In the genomic region with DNA sequence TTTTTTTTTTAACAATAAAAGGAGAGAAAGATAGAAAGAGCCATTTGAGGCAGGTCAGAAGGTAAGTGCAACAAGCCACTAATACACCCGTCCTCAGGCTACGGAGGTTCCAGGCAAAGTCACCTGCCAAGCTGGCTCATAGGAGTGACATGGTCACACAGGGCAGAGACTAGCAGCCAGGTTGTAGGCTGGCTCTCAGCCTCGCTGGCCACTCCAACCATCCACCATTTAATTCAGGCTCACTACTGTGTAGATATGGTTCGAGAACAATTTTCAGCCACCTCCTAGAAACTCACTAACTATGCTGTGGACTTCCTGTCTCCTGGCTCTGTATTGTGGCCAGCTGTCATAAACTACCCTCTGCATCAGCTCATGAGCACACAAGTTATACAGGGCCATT, we compare ENCODE assay signal across 23 mouse cellular contexts.
DNase-seq lines count a peak whose midpoint lies in the region; ATAC-seq and TF ChIP-seq lines count a peak whose summit lies in the region.
"Had no signal": no experiment of that assay in that cellular context is flagged by ENCODE, and none has a peak within 500 bp of the region (broad histone marks: within the 10 kb centered on the region; RNA-seq: fewer than 3 reads in every experiment).

No protein-coding gene starts in this region.

- TF ChIP-seq CTCF in layer of hippocampus, adult 2 months (conservative IDR thresholded peaks at IDR 0.05) = no peak

- H3K27me3 ChIP-seq in heart, embryonic 11.5 days (ENCODE audit: control insufficient read depth, insufficient read depth, low read length) = no peaks in the 10 kb centered on the region
- no peaks in the 10 kb centered on the region for H3K27me3 ChIP-seq in heart, embryonic 16.5 days (ENCODE audit: control insufficient read depth, insufficient read depth, low read length)
- no peaks in the 10 kb centered on the region for H3K27me3 ChIP-seq in heart, embryonic 10.5 days (ENCODE audit: insufficient read depth, poor library complexity, severe bottlenecking)
- H3K27me3 ChIP-seq in liver, embryonic 13.5 days = no peaks in the 10 kb centered on the region
- H3K27me3 ChIP-seq in liver, embryonic 12.5 days (replicated peaks) = no peaks in the 10 kb centered on the region
- H3K27me3 ChIP-seq in stomach, embryonic 14.5 days (ENCODE audit: control insufficient read depth, insufficient read depth, low read length) = no peaks in the 10 kb centered on the region
- H3K27me3 ChIP-seq: forebrain, embryonic 13.5 days; limb, embryonic 15.5 days had no signal

- H3K27ac ChIP-seq in heart, embryonic 11.5 days (ENCODE audit: low read depth, low read length) = peak overlapping the region; percentile 22; the same call in 1 of the 2 replicates
- H3K27ac ChIP-seq in heart, embryonic 16.5 days (ENCODE audit: low read length) = peak overlapping the region; percentile 66
- no peak overlapping the region; the same call in 1 of the 2 replicates for H3K27ac ChIP-seq in heart, embryonic 10.5 days
- peak overlapping the region; percentile 14; the same call in 1 of the 2 replicates for H3K27ac ChIP-seq in liver, embryonic 13.5 days
- H3K27ac ChIP-seq in liver, embryonic 12.5 days = no peak overlapping the region
- peak overlapping the region; percentile 55; the same call in 1 of the 2 replicates for H3K27ac ChIP-seq in stomach, embryonic 14.5 days (ENCODE audit: low read length)
- H3K27ac ChIP-seq in layer of hippocampus, adult 2 months = no peak overlapping the region
- H3K27ac ChIP-seq: forebrain, embryonic 13.5 days; hindbrain, embryonic 14.5 days; kidney, postnatal 0 days; limb, embryonic 10.5 days; limb, embryonic 15.5 days had no signal

- no peaks in the 10 kb centered on the region for H3K9me3 ChIP-seq in heart, embryonic 11.5 days (replicated peaks; ENCODE audit: control insufficient read depth, low read length)
- no peaks in the 10 kb centered on the region for H3K9me3 ChIP-seq in heart, embryonic 16.5 days (replicated peaks; ENCODE audit: control insufficient read depth, low read length)
- no peaks in the 10 kb centered on the region for H3K9me3 ChIP-seq in heart, embryonic 10.5 days
- no peaks in the 10 kb centered on the region for H3K9me3 ChIP-seq in liver, embryonic 13.5 days (replicated peaks)
- no peaks in the 10 kb centered on the region for H3K9me3 ChIP-seq in liver, embryonic 12.5 days (replicated peaks)
- H3K9me3 ChIP-seq in stomach, embryonic 14.5 days (ENCODE audit: control insufficient read depth, low read depth, low read length) = no peaks in the 10 kb centered on the region
- H3K9me3 ChIP-seq: forebrain, embryonic 13.5 days; limb, embryonic 10.5 days; limb, embryonic 15.5 days had no signal

- 75% methylated on average over 4 of the region's 4 CpGs for WGBS in heart, embryonic 11.5 days (ENCODE audit: insufficient replicate concordance)
- WGBS in heart, embryonic 16.5 days = 73% methylated on average over 4 of the region's 4 CpGs
- 86% methylated on average over 4 of the region's 4 CpGs for WGBS in heart, embryonic 10.5 days
- 66% methylated on average over 4 of the region's 4 CpGs for WGBS in liver, embryonic 13.5 days (ENCODE audit: insufficient replicate concordance)
- WGBS in liver, embryonic 12.5 days (ENCODE audit: insufficient replicate concordance) = 81% methylated on average over 4 of the region's 4 CpGs
- 84% methylated on average over 4 of the region's 4 CpGs for WGBS in stomach, embryonic 14.5 days

- no peak overlapping the region for H3K4me3 ChIP-seq in heart, embryonic 11.5 days (ENCODE audit: low read depth, low read length)
- H3K4me3 ChIP-seq in heart, embryonic 16.5 days (ENCODE audit: low read length) = no peak overlapping the region
- H3K4me3 ChIP-seq in heart, embryonic 10.5 days = no peak overlapping the region
- no peak overlapping the region for H3K4me3 ChIP-seq in liver, embryonic 13.5 days (replicated peaks)
- H3K4me3 ChIP-seq in liver, embryonic 12.5 days = no peak overlapping the region
- no peak overlapping the region for H3K4me3 ChIP-seq in stomach, embryonic 14.5 days (ENCODE audit: low read depth, low read length)
- H3K4me3 ChIP-seq in layer of hippocampus, adult 2 months = no peak overlapping the region
- H3K4me3 ChIP-seq: forebrain, embryonic 13.5 days; limb, embryonic 10.5 days; limb, embryonic 15.5 days had no signal

- DNase-seq in heart, postnatal 4 days = no peak
- no peak for DNase-seq in heart, embryonic 10.5 days (ENCODE audit: low spot score)
- no peak for DNase-seq in liver, embryonic 13.5 days
- DNase-seq in layer of hippocampus, adult 2 months (ENCODE audit: low spot score in 2 of 2) = no peak
- DNase-seq: adrenal gland, postnatal 14 days; cerebellum, adult 11 months; cerebellum, adult 9-10 months; cerebellum, postnatal 36 days; gastrocnemius, postnatal 14 days; kidney, postnatal 4 days; layer of hippocampus, postnatal 36 days; midbrain, embryonic 14.5 days had no signal

- peaks cover 12% of the 10 kb centered on the region for H3K4me1 ChIP-seq in heart, embryonic 11.5 days (ENCODE audit: control insufficient read depth, insufficient read depth, low read length)
- H3K4me1 ChIP-seq in heart, embryonic 16.5 days (ENCODE audit: control insufficient read depth, insufficient read depth, low read length) = peaks cover 21% of the 10 kb centered on the region
- H3K4me1 ChIP-seq in heart, embryonic 10.5 days = peaks cover 25% of the 10 kb centered on the region
- H3K4me1 ChIP-seq in liver, embryonic 13.5 days (replicated peaks) = peaks cover 21% of the 10 kb centered on the region
- peaks cover 18% of the 10 kb centered on the region for H3K4me1 ChIP-seq in liver, embryonic 12.5 days
- no peaks in the 10 kb centered on the region for H3K4me1 ChIP-seq in stomach, embryonic 14.5 days (ENCODE audit: control insufficient read depth, insufficient read depth, low read length)
- H3K4me1 ChIP-seq: forebrain, embryonic 13.5 days had no signal

- ATAC-seq in heart, embryonic 11.5 days (replicated peaks; ENCODE audit: insufficient number of reproducible peaks, low FRiP score, low TSS enrichment) = no peak
- no peak for ATAC-seq in heart, embryonic 16.5 days (replicated peaks; ENCODE audit: extremely low read depth, insufficient read depth, low FRiP score)
- ATAC-seq in liver, embryonic 13.5 days (ENCODE audit: low read depth) = no peak
- no peak for ATAC-seq in liver, embryonic 12.5 days
- no peak for ATAC-seq in stomach, embryonic 14.5 days (ENCODE audit: insufficient number of reproducible peaks, insufficient read depth, low FRiP score, low read depth)
- ATAC-seq: forebrain, embryonic 13.5 days; intestine, postnatal 0 days; lung, postnatal 0 days had no signal

- no peak overlapping the region for H3K4me2 ChIP-seq in heart, embryonic 11.5 days
- no peak overlapping the region for H3K4me2 ChIP-seq in heart, embryonic 16.5 days (ENCODE audit: low read depth, low read length)
- no peak overlapping the region for H3K4me2 ChIP-seq in liver, embryonic 13.5 days
- H3K4me2 ChIP-seq in liver, embryonic 12.5 days = no peak overlapping the region
- no peak overlapping the region for H3K4me2 ChIP-seq in stomach, embryonic 14.5 days (replicated peaks; ENCODE audit: low read depth, low read length)
- H3K4me2 ChIP-seq: forebrain, embryonic 13.5 days; hindbrain, embryonic 14.5 days; limb, embryonic 15.5 days had no signal

- no peaks in the 10 kb centered on the region for H3K36me3 ChIP-seq in heart, embryonic 11.5 days (ENCODE audit: control insufficient read depth, insufficient read depth, low read length)
- H3K36me3 ChIP-seq in heart, embryonic 16.5 days (ENCODE audit: control insufficient read depth, insufficient read depth) = no peaks in the 10 kb centered on the region
- no peaks in the 10 kb centered on the region for H3K36me3 ChIP-seq in heart, embryonic 10.5 days
- no peaks in the 10 kb centered on the region for H3K36me3 ChIP-seq in liver, embryonic 13.5 days
- no peaks in the 10 kb centered on the region for H3K36me3 ChIP-seq in liver, embryonic 12.5 days
- H3K36me3 ChIP-seq in stomach, embryonic 14.5 days (ENCODE audit: control insufficient read depth, insufficient read depth, low read length) = no peaks in the 10 kb centered on the region
- H3K36me3 ChIP-seq: limb, embryonic 10.5 days; limb, embryonic 15.5 days had no signal

- H3K9ac ChIP-seq in heart, embryonic 11.5 days (ENCODE audit: low read depth, low read length) = no peak overlapping the region
- H3K9ac ChIP-seq in heart, embryonic 16.5 days (ENCODE audit: low read length) = no peak overlapping the region
- no peak overlapping the region for H3K9ac ChIP-seq in liver, embryonic 13.5 days
- no peak overlapping the region for H3K9ac ChIP-seq in liver, embryonic 12.5 days
- H3K9ac ChIP-seq in stomach, embryonic 14.5 days (replicated peaks; ENCODE audit: low read depth, low read length) = no peak overlapping the region
- H3K9ac ChIP-seq: forebrain, embryonic 13.5 days; hindbrain, embryonic 14.5 days; limb, embryonic 15.5 days had no signal

Comparison
In these comparisons a context has a peak if more than half of its experiments do, and no peak if none do; other contexts are left out.
1. H3K27ac ChIP-seq: peak in heart, embryonic 11.5 days (single experiment), heart, embryonic 16.5 days (single experiment), liver, embryonic 13.5 days (single experiment) and stomach, embryonic 14.5 days (single experiment); none in heart, embryonic 10.5 days (single experiment), liver, embryonic 12.5 days (single experiment) and layer of hippocampus, adult 2 months (single experiment).